Mouse (Mus musculus): Measurements from ENCODE around the gene Fam71f1. TPM values are rescaled to one million over a fixed set of nuclear protein-coding genes. Genes with fewer than 3 reads are reported as not detected.

Gene Fam71f1
- polyA plus RNA-seq, 1 experiment from 2014 or later: 0.18 TPM

GRCm38 (mm10) chr6:29299112-29299511, 19.8 kb upstream of the Fam71f1 start:
- no peak for ATAC-seq (ENCODE audit: insufficient number of reproducible peaks, low FRiP score)
- H3K4me3 ChIP-seq: no peak overlapping the region
- H3K9me3 ChIP-seq (replicated peaks): peaks cover 7% of the 10 kb centered on the region; the same call in 1 of the 2 replicates
- H3K4me2 ChIP-seq: no peak overlapping the region
- H3K36me3 ChIP-seq: no peaks in the 10 kb centered on the region
- WGBS: 52% methylated on average over 2 of the region's 2 CpGs
- no peaks in the 10 kb centered on the region for H3K27me3 ChIP-seq (replicated peaks)
- H3K9ac ChIP-seq: no peak overlapping the region
- no peak overlapping the region for H3K27ac ChIP-seq (ENCODE audit: poor library complexity, severe bottlenecking)
- no peaks in the 10 kb centered on the region for H3K4me1 ChIP-seq (replicated peaks)

GRCm38 (mm10) chr6:29303251-29303650, 15.7 kb upstream of the Fam71f1 start:
- no peak for ATAC-seq (ENCODE audit: insufficient number of reproducible peaks, low FRiP score)
- Histone ChIP-seq H3K36me3 (no peaks in the 10 kb centered on the region), H3K9ac (no peak overlapping the region), H3K4me2 (no peak overlapping the region), H3K4me3 (no peak overlapping the region), H3K9me3 (replicated peaks) (peaks cover 14% of the 10 kb centered on the region), H3K27ac (ENCODE audit: poor library complexity, severe bottlenecking) (no peak overlapping the region), H3K27me3 (replicated peaks) (no peaks in the 10 kb centered on the region), H3K4me1 (replicated peaks) (no peaks in the 10 kb centered on the region)

GRCm38 (mm10) chr6:29303726-29304125, 15.2 kb upstream of the Fam71f1 start:
- H3K27ac ChIP-seq (ENCODE audit: poor library complexity, severe bottlenecking): no peak overlapping the region
- no peaks in the 10 kb centered on the region for H3K4me1 ChIP-seq (replicated peaks)
- no peaks in the 10 kb centered on the region for H3K27me3 ChIP-seq (replicated peaks)
- whole genome bisulfite sequencing: 49% methylated on average over 5 of the region's 5 CpGs
- peaks cover 14% of the 10 kb centered on the region for H3K9me3 ChIP-seq (replicated peaks)
- no peak overlapping the region for H3K9ac ChIP-seq
- H3K36me3 ChIP-seq: no peaks in the 10 kb centered on the region
- no peak overlapping the region for H3K4me3 ChIP-seq
- no peak overlapping the region for H3K4me2 ChIP-seq
- no peak for ATAC-seq (ENCODE audit: insufficient number of reproducible peaks, low FRiP score)

- 83% methylated on average over 4 of the region's 4 CpGs for WGBS
- ATAC-seq (ENCODE audit: insufficient number of reproducible peaks, low FRiP score): no peak
- no peak overlapping the region for H3K27ac ChIP-seq (ENCODE audit: poor library complexity, severe bottlenecking)
These were observed 13.5 kb upstream of the Fam71f1 start for GRCm38 (mm10) chr6:29305462-29305861.

GRCm38 (mm10) chr6:29308846-29309605, 9.9 kb upstream of the Fam71f1 start:
- Histone ChIP-seq H3K9ac (no peak overlapping the region), H3K27ac (ENCODE audit: poor library complexity, severe bottlenecking) (no peak overlapping the region), H3K9me3 (replicated peaks) (peaks cover 12% of the 10 kb centered on the region), H3K36me3 (no peaks in the 10 kb centered on the region), H3K27me3 (replicated peaks) (no peaks in the 10 kb centered on the region), H3K4me3 (no peak overlapping the region), H3K4me2 (no peak overlapping the region), H3K4me1 (replicated peaks) (no peaks in the 10 kb centered on the region)
- WGBS: 81% methylated on average over 16 of the region's 16 CpGs
- ATAC-seq (ENCODE audit: insufficient number of reproducible peaks, low FRiP score): no peak

More at GRCm38 (mm10) chr6:29305462-29305861, 13.5 kb upstream of the Fam71f1 start:
- Histone ChIP-seq H3K4me3 (no peak overlapping the region), H3K4me2 (no peak overlapping the region), H3K4me1 (replicated peaks) (no peaks in the 10 kb centered on the region), H3K27me3 (replicated peaks) (no peaks in the 10 kb centered on the region), H3K9me3 (replicated peaks) (peaks cover 12% of the 10 kb centered on the region), H3K36me3 (no peaks in the 10 kb centered on the region), H3K9ac (no peak overlapping the region)

GRCm38 (mm10) chr6:29313690-29314202, 5.2 kb upstream of the Fam71f1 start:
- H3K36me3 ChIP-seq: no peaks in the 10 kb centered on the region
- H3K27me3 ChIP-seq (replicated peaks): no peaks in the 10 kb centered on the region
- H3K27ac ChIP-seq (ENCODE audit: poor library complexity, severe bottlenecking): no peak overlapping the region
- H3K4me1 ChIP-seq (replicated peaks): peaks cover 5% of the 10 kb centered on the region
- no peak for ATAC-seq (ENCODE audit: insufficient number of reproducible peaks, low FRiP score)
- peaks cover 5% of the 10 kb centered on the region; the same call in 1 of the 2 replicates for H3K9me3 ChIP-seq (replicated peaks)
- no peak overlapping the region for H3K4me2 ChIP-seq
- H3K4me3 ChIP-seq: no peak overlapping the region
- WGBS: 61% methylated on average over 14 of the region's 14 CpGs
- H3K9ac ChIP-seq: no peak overlapping the region

GRCm38 (mm10) chr6:29317286-29317685, 1.7 kb upstream of the Fam71f1 start:
- 64% methylated on average over 2 of the region's 2 CpGs for whole genome bisulfite sequencing
- Histone ChIP-seq H3K4me2 (no peak overlapping the region), H3K4me1 (replicated peaks) (peaks cover 10% of the 10 kb centered on the region), H3K27me3 (replicated peaks) (no peaks in the 10 kb centered on the region), H3K36me3 (no peaks in the 10 kb centered on the region), H3K9me3 (replicated peaks) (no peaks in the 10 kb centered on the region), H3K9ac (no peak overlapping the region), H3K4me3 (no peak overlapping the region), H3K27ac (ENCODE audit: poor library complexity, severe bottlenecking) (no peak overlapping the region)
- no peak for ATAC-seq (ENCODE audit: insufficient number of reproducible peaks, low FRiP score)

- peaks cover 10% of the 10 kb centered on the region for H3K4me1 ChIP-seq (replicated peaks)
- H3K4me2 ChIP-seq: no peak overlapping the region
- no peak for ATAC-seq (ENCODE audit: insufficient number of reproducible peaks, low FRiP score)
- no peak overlapping the region for H3K9ac ChIP-seq
- no peaks in the 10 kb centered on the region for H3K9me3 ChIP-seq (replicated peaks)
- WGBS: 72% methylated on average over 3 of the region's 3 CpGs
- H3K27ac ChIP-seq (ENCODE audit: poor library complexity, severe bottlenecking): no peak overlapping the region
- no peaks in the 10 kb centered on the region for H3K36me3 ChIP-seq
- no peak overlapping the region for H3K4me3 ChIP-seq
- no peaks in the 10 kb centered on the region for H3K27me3 ChIP-seq (replicated peaks)
These were observed 999 bp upstream of the Fam71f1 start for GRCm38 (mm10) chr6:29317941-29318340.

- Histone ChIP-seq H3K27ac (ENCODE audit: poor library complexity, severe bottlenecking) (no peak overlapping the region), H3K4me2 (no peak overlapping the region), H3K36me3 (no peaks in the 10 kb centered on the region), H3K4me1 (replicated peaks) (peaks cover 10% of the 10 kb centered on the region), H3K4me3 (no peak overlapping the region), H3K9me3 (replicated peaks) (no peaks in the 10 kb centered on the region), H3K9ac (no peak overlapping the region), H3K27me3 (replicated peaks) (no peaks in the 10 kb centered on the region)
- no peak for ATAC-seq (ENCODE audit: insufficient number of reproducible peaks, low FRiP score)
- WGBS: 80% methylated on average over 6 of the region's 6 CpGs
These were observed 2.6 kb downstream of the Fam71f1 start for GRCm38 (mm10) chr6:29321586-29321985.

GRCm38 (mm10) chr6:29322147-29322546, 3.2 kb downstream of the Fam71f1 start:
- Histone ChIP-seq H3K36me3 (no peaks in the 10 kb centered on the region), H3K27me3 (replicated peaks) (no peaks in the 10 kb centered on the region), H3K4me3 (no peak overlapping the region), H3K9me3 (replicated peaks) (no peaks in the 10 kb centered on the region), H3K9ac (no peak overlapping the region), H3K27ac (ENCODE audit: poor library complexity, severe bottlenecking) (no peak overlapping the region), H3K4me1 (replicated peaks) (peaks cover 10% of the 10 kb centered on the region), H3K4me2 (no peak overlapping the region)
- 87% methylated on average over 7 of the region's 7 CpGs for WGBS
- ATAC-seq (ENCODE audit: insufficient number of reproducible peaks, low FRiP score): no peak

GRCm38 (mm10) chr6:29322735-29323134, 3.8 kb downstream of the Fam71f1 start:
- ATAC-seq (ENCODE audit: insufficient number of reproducible peaks, low FRiP score): no peak
- WGBS: 78% methylated on average over 4 of the region's 4 CpGs

GRCm38 (mm10) chr6:29326961-29327360, 8.0 kb downstream of the Fam71f1 start:
- 76% methylated on average over 9 of the region's 9 CpGs for WGBS
- no peaks in the 10 kb centered on the region for H3K4me1 ChIP-seq (replicated peaks)
- no peak overlapping the region for H3K27ac ChIP-seq (ENCODE audit: poor library complexity, severe bottlenecking)
- no peak for ATAC-seq (ENCODE audit: insufficient number of reproducible peaks, low FRiP score)
- no peak overlapping the region for H3K4me2 ChIP-seq
- no peak overlapping the region for H3K9ac ChIP-seq
- H3K27me3 ChIP-seq (replicated peaks): no peaks in the 10 kb centered on the region
- no peaks in the 10 kb centered on the region for H3K36me3 ChIP-seq
- H3K9me3 ChIP-seq (replicated peaks): no peaks in the 10 kb centered on the region
- H3K4me3 ChIP-seq: no peak overlapping the region

More at GRCm38 (mm10) chr6:29322735-29323134, 3.8 kb downstream of the Fam71f1 start:
- H3K36me3 ChIP-seq: no peaks in the 10 kb centered on the region
- H3K4me2 ChIP-seq: no peak overlapping the region
- H3K27me3 ChIP-seq (replicated peaks): no peaks in the 10 kb centered on the region
- H3K9ac ChIP-seq: no peak overlapping the region
- no peak overlapping the region for H3K4me3 ChIP-seq
- peaks cover 10% of the 10 kb centered on the region for H3K4me1 ChIP-seq (replicated peaks)
- no peaks in the 10 kb centered on the region for H3K9me3 ChIP-seq (replicated peaks)
- no peak overlapping the region for H3K27ac ChIP-seq (ENCODE audit: poor library complexity, severe bottlenecking)

All from heart, embryonic 12.5 days (tissue).